Mouse (Mus musculus): ENCODE measurements at regions not wholly inside any gene's neighbourhood (a gene's known extent, or its start where the extent isn't known, plus 50 kb on each side); places are given as distances from the start of the nearest gene placed in this dataset.
A peak's percentile ranks its signal among the peaks of the same experiment; 100 is the strongest.

DNA sequence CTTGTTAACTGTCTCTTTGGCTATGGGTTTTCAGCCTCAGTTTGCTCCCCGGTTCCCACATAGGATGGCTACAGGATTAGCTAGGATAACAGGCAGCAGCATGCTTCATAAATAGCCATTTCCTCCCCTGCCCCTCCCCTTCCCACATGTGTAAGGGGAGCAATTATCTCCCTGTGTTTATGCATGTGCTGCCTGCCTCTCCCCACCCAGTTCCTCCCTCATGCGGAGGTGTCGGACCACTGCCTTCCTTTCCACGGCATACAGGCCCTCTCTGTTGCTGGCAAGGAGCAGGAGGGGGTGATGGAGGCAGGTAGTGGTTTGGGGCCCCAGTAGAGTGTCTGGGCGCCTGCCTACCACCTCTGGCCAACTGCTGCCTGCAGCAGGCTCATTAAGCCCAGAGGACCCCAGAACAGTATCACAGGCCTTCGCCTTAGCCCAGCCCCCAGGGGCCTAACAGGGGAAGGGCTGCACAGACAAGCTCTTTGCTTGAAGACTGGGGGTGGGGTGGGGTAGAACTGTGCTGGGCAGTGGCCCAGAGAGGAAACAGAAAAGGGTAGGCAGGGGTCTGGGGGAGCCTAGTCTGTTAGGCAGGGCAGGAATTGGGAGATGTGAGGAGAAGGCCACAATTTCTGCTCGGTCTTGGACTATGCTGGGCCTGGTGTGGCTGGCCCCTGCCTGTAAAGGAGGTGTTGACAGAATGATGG is 79.1 kb upstream of the Pja1 start:
- no peak for DNase-seq (ENCODE audit: extremely low spot score, low read depth, low spot score)

DNA sequence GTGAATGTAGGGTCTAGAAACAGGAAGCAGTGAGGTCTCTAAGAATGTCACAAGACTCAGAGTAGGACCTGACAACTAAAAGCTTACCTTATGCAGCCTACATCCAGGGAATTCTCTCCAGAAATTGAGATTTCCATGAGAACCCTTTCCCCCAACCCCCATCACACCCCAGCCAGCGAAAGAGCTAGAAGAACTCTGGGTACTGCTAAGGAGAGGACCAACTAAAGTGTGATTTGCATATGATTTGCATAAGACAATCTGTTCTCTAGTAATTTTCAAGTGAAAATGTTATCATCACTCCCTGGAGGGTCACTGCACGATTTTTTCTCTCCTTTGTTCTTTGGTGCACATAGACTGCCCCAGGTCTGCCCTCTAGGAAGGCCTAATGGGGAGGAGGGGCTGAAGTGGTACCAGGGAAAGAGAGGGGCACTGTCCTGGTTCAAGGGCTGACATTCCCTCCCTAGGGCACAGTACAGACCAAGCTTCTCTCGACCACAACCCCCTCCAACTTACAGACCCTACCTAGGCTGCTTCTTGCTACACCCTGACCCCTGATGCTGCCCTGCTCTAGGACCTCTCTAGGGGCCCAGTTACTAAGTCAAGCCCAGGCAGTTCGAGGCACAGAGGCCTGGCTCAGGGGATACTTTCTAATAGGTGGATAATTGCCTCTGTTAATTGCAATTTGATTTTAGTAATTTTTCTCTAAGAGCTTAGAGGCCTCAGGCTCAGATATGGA is 77.4 kb upstream of the Pja1 start:
- no peak for DNase-seq (ENCODE audit: extremely low spot score, low read depth, low spot score)

DNA sequence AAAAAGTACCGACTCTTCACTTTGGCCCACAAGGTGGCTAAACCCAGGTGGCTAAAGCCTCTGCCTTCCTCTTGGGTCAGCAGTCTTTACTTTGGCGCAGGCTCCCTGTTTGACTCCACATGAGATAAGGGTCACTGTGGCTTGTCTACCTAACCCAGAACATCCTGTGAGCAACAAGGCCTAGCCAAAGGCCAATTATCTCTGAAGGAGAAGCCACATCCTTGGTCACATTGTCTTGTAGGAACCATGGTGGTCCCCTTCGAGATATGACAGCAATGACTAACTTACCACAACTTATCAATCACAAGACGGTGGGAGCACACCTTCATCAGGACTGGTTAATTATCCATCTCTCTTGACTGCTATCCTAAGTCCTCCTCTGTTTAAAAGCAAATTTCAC is 73.3 kb upstream of the Pja1 start:
- no peak for DNase-seq (ENCODE audit: extremely low spot score, low read depth, low spot score)

DNA sequence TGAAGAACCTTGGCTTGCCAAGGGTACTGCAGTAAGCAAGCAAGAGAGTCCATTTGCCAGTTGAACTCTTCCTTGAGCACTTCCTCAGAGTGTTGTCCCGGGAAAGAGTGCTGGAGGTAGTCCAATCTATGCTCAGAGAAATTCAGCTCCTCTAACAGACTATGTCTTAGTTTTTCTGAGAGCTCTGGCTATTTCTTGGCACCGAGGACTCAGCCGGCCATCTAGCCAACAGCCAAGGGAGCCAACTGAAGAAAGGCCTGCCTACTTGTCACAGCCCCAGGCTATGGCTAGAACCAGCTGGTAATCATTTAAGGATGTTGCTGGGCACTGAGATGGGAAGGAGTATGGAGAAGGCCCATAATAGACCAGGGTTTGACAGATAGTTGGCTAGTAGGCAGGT is 70.8 kb upstream of the Pja1 start:
- no peak for DNase-seq (ENCODE audit: extremely low spot score, low read depth, low spot score)

DNA sequence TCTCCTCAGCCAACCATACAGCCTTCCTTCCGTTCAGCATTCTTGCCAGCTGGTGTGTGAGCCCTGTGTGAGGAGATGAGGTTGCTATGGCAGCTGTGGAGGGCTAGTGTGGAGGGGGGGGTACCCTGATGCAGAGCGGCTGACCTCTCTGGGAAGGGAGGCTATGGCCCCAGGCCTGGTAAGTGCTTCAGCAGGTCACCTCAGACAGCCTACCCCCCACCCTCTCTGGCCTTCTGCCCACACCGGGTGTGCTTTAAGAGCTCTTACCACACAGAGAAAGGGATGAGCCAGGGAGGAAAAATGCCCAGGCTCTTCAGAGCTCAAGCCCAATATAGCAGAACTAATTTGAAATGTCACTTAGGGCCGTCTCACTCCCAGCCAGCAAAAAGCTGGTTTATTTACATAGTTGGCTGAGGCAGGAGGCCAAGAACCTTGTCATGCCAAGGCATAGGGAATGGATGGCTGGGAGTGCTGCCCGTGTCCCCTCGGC is 69.1 kb upstream of the Pja1 start:
- DNase-seq (ENCODE audit: extremely low spot score, low read depth, low spot score), result no peak

DNA sequence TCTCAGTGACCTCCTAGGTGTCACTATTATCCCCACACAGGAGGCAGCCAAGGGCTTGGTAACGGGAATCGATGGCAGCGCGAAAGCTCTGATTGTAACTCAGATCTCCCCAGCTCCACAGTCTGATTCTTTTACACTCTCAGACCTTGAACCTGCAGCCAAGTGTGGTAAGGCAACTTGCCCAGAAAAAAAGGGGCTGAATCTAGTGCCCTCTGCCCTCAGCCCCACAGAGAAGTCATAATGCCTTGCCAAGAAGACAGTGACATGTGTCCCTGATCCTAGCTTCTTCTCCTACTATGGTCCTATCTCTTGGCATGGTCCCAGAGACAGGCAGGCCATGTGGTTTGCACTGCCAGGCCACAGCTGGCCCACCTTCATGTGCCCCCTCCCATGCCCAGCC is 68.6 kb upstream of the Pja1 start:
- no peak for DNase-seq (ENCODE audit: extremely low spot score, low read depth, low spot score)

DNA sequence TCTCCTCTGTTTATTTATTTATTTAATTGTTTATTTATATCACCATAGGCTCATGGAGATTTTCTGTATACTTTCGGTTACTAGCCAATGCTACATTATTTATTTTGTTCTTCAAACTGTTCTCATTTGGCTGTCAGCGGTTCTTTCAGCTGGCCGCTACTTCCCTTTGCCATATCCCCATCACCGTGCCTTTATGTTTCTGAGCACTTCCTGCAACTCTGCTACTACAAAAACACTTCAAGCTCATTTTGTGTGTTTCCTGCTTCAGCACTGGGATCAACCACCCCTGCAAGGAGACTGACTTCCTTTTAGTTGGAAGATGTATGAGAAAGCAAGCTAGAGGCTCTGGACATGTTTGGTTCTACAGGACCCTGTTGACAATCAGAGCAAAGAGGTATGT is 66.7 kb upstream of the Pja1 start:
- DNase-seq (ENCODE audit: extremely low spot score, low read depth, low spot score), result no peak

DNA sequence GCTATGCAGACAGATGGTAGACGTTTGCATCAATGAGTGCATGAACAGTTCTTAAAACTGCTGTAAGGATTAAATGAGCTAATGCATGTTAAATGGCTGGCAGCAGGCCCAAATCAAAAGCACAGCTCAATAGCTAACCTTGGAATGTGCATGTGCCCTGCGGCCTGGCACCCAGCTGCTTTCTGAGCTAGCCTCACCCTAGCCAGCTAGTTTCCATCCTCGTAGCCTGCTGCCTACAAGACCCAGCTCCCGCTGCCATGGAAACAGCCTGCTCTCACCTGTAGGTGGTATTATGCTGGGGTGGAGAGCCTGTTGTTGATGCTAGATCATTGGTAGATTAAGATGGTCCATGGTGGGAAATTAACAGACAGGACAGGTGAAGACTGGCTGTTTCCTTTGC is 63.8 kb upstream of the Pja1 start:
- DNase-seq (ENCODE audit: extremely low spot score, low read depth, low spot score), result no peak

DNA sequence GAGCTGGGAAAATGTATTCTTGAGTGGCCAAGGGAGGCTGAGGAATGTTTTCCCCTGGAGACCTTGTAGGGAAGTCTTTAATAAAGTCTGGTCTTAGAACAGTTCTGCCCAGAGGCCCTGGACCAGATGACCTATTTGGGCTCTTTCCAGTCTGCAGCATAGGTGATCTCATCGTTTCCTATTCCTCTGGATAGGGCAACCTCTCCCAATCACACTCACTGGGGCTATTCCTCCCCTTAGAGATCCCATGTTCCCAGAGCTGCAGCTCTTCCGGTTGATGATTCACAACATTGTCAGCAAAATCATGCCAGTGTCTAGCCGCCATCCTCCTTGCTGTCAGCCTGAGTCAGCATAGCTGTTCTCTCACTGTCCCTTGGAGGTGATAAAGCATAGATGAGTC is 60.1 kb upstream of the Pja1 start:
- no peak for DNase-seq (ENCODE audit: extremely low spot score, low read depth, low spot score)

DNA sequence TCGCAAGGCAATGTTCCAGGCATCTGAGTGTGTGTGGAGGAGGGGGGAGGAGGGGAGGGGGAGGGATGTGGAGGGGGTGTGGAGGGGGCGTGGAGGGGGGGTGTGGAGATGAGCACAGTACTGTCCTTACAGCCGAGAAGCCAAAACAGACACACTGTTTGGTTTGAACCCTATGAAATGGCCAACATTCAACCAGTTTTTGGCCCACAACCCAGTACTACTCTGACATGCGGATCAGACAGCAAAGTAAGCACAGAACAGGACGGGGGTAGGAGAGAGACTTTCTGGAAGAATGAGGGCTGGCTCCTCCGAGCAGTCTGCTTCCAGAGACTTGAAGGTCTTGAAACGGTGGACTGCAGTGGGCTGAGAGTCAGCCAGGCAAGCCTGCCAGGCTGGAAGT is 59.4 kb upstream of the Pja1 start:
- DNase-seq (ENCODE audit: extremely low spot score, low read depth, low spot score), result no peak

DNA sequence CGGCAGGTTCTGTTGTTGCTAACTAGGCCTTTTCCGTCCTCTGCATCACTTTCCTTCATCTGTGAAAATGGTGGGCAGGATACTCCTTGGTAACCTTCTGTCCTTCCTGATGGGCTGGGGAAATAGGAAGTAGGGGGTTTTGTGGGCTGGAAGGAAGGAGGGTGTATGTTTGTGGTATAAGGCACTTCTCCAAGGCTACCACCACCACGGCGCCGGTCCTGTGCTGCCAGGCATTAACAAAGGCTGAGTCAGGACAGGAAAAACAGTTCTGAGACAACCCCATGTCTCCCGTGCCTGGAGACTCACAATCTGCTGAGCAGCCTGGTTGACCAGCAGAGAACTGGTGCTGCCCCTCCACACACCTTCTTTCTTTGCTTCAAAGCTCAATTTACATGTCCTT is 52.2 kb upstream of the Pja1 start:
- DNase-seq (ENCODE audit: extremely low spot score, low read depth, low spot score), result no peak

DNA sequence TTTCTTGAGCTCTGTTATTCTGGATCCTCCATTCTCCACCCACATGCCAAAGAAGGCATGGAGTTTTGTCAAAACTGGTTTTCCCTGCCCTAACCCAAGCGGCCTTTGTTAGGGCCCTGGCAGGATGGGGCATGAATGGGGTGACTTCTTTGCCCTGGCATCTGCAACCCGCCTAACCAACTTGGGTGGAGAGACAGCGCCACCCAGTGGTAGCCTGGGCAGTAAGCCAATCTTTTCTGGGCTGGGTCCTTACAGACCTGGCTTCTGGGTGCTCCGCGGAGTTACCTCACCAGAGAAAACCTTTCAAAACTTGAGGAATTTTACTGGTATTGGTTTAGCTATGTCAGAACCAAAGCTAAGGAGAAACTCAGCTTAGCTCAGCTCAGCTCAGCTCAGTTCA is 51.8 kb upstream of the Pja1 start:
- DNase-seq (ENCODE audit: extremely low spot score, low read depth, low spot score), result peak; percentile 41

DNA sequence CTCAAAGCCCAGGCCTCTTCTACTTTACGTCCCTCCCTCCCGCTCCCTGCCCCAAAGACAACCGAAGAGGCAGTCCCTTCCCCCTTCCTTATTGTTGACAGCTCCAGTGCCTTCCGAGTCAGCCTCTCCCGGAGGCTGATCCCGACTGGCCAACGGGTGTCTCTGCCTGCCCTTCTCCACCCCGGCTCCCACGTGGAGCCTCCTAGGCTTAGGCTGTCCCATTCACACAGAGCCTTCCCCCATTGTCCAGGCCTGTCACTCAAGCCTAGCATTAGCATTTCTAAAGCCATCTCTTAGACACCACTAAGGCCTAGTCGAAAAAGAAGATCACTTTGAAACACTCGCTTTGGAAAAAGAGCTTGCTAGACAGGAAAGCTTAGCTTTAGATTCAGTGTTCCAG is 51.2 kb upstream of the Pja1 start:
- no peak for DNase-seq (ENCODE audit: extremely low spot score, low read depth, low spot score)

DNA sequence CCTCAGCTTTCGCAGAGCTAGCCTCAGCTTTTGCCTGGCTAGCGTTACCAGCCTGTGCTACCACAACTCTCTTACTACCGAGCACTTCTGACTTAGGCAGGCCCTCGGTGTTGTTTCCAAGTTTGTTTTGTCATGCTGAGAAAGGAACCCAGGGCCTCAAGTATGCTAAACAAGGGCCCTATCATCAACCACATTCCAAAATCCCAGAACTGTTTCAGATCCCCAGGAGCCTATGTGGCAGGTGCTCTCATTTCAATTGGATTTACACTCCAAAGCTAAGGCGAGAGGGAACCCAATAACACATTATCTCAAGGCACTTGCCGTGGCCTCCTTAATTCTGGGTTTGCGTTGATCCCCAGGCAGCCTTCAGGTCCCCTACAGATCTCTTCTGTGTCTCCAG is 50.8 kb upstream of the Pja1 start:
- no peak for DNase-seq (ENCODE audit: extremely low spot score, low read depth, low spot score)

Data from hindlimb bud, embryonic 11.5 days (tissue).